Mouse (Mus musculus): ENCODE data around the gene Armc3.

The Armc3 gene

GRCm38 (mm10) chr2:19198452-19199365, at the start of gene Armc3:
Gene Armc3, plus strand, starts transcription at chr2:19199302.
- in situ Hi-C loops (cut with MboI, MseI): no loop called here

DNA sequence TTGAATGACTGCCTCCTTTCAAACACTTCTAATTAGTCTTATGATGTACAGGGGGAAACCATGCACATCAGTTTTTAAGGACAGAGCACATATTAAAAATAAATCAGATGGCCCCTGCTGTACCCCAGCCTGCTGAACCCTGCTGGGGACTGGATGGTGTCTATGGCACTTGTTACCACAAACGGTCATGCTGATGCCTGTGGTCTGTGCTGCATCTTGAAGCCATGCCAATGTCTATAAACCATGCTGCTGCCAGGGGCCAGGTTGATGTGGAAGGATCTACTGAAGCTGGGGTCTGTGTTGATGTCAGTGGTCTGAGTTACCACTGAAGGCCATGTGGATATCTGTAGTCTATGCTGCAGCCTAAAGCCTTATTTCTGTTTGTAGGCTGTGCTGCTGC, 46.4 kb upstream of the Armc3 start:
- in situ Hi-C loops (cut with MboI, MseI): no loop called here

GRCm38 (mm10) chr2:19156176-19156575, 42.9 kb upstream of the Armc3 start:
- in situ Hi-C loops (cut with MboI, MseI): no loop called here

- in situ Hi-C loops (cut with MboI, MseI): no loop called here
These were observed 39.6 kb upstream of the Armc3 start for GRCm38 (mm10) chr2:19159539-19159938.

- in situ Hi-C loops (cut with MboI, MseI): no loop called here
These were observed 38.6 kb upstream of the Armc3 start for GRCm38 (mm10) chr2:19160368-19161114.

DNA sequence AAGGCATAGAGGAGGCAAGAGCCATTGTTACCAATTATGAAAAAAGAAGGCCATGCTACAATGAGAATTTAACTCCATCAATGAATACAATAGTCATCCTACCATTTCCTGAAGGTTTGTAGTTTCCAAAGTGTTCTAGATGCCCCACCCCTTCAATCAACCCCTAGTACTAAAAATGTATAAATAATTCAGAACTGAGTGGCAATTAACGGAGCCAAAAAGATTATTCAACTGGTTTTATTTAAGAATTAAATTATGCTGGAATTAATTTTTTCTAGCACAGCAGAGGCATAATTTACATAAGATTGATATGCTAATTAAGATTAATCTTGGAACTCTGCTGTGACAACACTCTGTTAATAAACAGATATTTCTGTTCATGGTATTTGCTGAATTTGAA, 34.9 kb upstream of the Armc3 start:
- in situ Hi-C loops (cut with MboI, MseI): no loop called here

DNA sequence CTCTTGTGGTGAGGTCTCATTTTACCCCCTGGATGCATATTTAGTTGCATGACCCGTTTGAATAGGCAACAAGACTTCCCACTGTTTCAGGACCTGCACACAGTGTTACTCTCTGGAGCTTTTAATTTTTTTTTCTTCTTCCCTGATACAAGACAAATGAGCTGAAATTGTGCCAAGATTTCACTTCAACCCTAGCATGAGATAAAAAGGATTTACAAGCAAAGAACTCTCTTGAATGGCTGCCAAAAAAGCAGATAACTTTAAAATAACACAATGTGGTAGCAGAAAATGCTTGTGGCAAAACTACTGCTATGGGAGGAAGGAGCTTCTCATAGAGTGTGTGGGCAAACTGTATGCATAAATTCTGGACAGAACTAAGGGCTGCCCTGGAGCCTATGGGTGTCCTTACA, 22.3 kb upstream of the Armc3 start:
- in situ Hi-C loops (cut with MboI, MseI): no loop called here

DNA sequence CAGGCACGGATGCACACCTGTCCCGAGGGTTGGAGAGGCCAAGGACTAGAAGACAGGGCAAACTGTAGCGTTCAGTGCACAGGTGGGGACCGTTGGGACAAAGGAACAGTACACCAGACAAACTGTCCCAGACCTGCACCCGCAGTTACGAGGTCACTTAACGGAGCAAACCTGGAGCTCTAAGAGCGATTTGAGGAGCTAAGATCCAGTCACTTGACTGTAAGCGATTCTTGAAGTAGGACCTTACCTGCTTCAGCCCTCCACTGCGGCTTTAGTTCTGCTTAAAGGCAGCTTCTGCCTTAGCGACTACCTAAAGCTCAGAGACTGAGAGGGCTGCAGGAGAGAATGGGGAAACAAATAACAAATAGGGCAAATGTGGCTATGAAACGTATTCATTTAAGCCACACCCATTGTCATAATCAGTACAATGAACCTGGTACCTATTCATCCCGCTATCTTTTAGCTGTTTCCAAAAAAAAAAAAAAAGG, 308 bp downstream of the Armc3 start:
- in situ Hi-C loops (cut with MboI, MseI): no loop called here

DNA sequence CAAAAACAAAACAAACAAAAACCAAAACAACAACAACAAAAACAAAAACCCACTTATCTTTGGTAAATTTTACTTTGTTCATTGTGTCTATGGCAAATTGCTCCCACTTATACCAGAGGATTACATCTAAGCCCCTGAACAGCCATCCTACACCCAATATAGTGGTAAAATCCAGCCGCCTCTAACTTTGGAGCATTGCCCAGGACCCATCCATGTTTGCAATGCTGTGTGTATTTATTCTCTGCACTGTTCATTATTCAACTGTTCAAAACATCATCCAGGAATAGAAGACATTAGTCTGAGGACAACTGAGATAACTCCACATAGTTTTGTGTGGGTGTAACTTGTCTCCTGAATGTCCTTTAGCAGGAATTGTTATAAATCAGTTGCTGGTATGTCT, 1.0 kb downstream of the Armc3 start:
- in situ Hi-C loops (cut with MboI, MseI): no loop called here

- in situ Hi-C loops (cut with MboI, MseI): no loop called here
These were observed 2.6 kb downstream of the Armc3 start for GRCm38 (mm10) chr2:19201682-19202081.

GRCm38 (mm10) chr2:19234305-19234704, 35.2 kb downstream of the Armc3 start:
- in situ Hi-C loops (cut with MboI, MseI): no loop called here

DNA sequence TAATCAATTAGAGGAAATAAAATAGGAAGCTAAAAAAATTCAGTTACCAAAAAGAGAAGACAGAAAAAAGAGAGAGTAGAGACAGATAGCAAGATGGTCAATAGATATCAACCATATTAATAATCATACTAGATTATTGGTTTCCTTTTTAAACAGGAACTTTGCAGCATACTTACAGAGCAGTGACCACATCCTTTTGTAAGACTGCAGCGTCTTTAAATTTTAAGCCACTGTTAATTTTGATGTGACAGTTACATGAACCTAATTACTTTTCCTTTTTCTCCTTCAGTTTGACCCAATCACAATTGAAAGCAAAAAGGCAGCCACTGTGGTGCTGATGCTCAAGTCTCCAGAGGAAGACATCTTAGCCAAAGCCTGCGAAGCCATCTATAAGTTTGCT, 36.1 kb downstream of the Armc3 start:
- in situ Hi-C loops (cut with MboI, MseI): no loop called here

DNA sequence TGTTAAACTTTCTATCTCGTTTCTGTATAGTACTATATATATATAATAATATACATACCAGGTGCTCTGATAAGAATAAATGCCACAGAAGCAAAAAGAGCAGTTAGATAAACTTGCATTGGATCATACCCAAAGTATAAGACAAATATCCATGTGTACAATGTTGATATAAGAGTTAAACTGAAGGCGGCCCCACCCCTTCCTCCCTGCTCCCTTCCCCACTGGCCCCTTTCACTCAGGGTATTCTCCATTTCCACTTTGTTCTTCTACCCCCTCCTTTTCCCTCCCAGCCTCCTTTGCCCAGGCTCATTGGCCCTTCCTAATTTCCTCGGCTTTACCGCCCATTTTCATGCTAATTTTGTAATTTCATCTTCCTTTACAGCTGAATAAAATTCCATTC, 36.5 kb downstream of the Armc3 start:
- in situ Hi-C loops (cut with MboI, MseI): no loop called here

- in situ Hi-C loops (cut with MboI, MseI): no loop called here
These were observed 39.7 kb downstream of the Armc3 start for GRCm38 (mm10) chr2:19238771-19239170.

DNA sequence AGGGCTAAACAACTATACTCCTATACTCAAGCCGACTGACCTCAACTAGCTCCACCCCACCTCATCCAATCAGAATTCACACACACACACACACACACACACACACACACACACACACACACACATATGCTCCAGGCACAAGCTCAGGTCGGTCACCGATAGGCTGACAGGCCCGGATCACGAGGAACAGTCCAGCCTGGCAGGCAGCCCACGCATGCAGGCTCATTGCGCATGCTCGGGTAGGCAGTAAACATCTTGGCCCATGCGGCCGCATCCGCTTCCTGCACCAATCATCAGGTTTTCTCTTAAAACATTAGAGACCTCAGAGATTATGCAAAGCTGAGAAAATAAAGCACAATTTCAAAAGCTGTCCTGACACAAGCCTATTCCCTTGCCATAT, 50.5 kb downstream of the Armc3 start:
- in situ Hi-C loops (cut with MboI, MseI): no loop called here

- in situ Hi-C loops (cut with MboI, MseI): no loop called here
These were observed 55.9 kb downstream of the Armc3 start for GRCm38 (mm10) chr2:19255037-19255436.

DNA sequence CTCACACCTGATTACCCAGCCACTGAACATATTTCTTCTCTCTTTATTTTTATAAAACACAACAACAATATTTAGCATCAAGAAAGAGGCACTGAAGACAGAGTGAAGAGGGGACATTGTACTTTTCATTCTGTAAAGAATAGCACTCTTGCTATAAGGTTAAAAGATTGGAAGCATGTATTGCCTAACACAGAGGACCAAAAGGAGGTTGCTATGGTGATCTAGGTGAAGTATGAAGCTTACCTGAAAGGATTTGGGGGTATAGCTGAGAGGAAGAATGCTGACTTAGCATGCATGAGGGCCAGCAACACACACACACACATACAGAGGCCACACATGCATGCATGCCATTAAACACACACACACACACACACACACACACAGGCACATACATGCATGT, 58.2 kb downstream of the Armc3 start:
- in situ Hi-C loops (cut with MboI, MseI): no loop called here

DNA sequence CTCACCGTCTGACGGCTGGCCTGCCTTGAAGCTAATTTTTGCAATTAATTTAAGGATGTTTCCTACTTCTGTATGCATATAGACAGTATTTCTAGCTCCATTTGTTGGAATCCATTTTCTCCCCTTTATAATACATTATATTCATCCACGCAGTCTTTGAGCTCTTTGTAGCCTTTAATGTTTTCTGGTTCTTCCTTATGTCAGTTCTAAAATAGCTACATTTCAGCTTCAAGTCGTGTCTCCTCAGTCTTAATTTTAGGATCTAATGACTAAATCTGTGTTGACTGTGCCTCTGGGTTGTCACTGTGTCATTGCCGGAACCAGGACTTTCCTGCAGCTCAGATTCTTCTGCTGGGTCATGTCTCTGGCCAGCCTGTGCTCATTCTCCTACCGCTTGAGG, 61.3 kb downstream of the Armc3 start:
- in situ Hi-C loops (cut with MboI, MseI): no loop called here

DNA sequence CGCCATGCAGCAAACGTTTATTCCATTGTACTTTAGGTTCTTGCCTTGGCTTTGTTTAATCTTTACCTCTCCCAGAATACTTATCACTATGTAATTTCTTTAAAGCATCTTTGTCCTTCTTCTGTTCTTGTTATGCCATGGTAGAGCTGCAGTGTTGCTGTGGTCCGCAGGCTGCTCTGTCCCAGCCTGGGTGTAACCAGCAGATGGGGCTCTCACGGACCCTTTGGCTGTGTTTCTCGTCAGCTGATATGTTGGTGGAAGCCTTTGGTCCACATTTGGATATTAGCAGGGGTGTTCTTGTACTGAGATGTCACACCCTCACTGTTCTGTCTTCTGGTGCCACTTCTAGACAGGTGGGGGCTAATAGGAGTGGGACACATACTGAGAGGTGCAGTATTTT, 64.3 kb downstream of the Armc3 start:
- in situ Hi-C loops (cut with MboI, MseI): no loop called here

GRCm38 (mm10) chr2:19265834-19266233, 66.7 kb downstream of the Armc3 start:
- in situ Hi-C loops (cut with MboI, MseI): no loop called here

DNA sequence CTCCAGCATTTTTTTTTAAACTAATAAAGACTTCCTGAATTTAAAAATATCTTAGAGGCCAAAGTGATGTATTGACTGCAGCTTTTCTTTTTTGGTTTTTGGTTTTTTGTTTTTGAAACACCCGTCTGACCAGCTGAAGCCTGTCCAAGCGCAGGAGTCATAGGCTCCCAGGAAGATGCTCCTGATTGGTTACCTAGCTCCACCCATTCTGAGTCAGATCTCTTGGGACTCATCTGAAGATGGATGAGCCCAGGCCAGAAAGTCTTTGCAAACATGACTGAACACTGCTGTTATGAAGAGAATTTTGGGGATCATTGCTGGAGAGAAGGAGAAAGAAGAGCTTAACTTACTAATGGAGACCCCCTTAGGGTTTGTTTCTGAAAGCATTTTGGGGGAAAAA, 68.3 kb downstream of the Armc3 start:
- in situ Hi-C loops (cut with MboI, MseI): no loop called here

GRCm38 (mm10) chr2:19269955-19270354, 70.9 kb downstream of the Armc3 start:
- in situ Hi-C loops (cut with MboI, MseI): loop anchor here (5.0 kb wide), 1 partner anchor 102 kb away; the partner anchor contains the start of gene Msrb2

GRCm38 (mm10) chr2:19270709-19271120, 71.6 kb downstream of the Armc3 start:
- in situ Hi-C loops (cut with MboI, MseI): loop anchor here (5.0 kb wide), 1 partner anchor 102 kb away; the partner anchor contains the start of gene Msrb2
